Mouse (Mus musculus): ENCODE results near the gene Gm3591.
"Not testable (repeated sequence)": the region's sequence is repeated elsewhere in the genome, so short reads cannot be mapped to it uniquely, and the experiment has no call there.

Gm3591 gene

DNA sequence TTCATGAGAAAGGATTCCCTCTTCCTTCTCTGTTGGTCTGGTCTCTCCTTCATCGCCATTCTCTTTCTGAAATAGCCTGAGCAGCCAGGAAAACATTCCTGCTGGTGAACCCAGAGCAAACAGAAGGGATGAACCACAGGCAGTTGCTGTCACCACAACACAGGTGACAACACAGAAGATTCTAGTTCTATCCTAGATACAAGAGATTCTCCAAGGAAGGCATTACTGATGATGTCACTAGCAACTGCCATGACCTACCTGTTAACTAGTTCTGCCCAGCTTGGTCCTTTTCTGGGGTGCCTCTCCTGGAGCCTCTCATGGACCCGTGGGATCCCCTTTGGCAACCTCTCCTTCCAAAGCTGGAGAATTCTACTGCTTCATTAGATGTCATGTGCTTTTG lies at the start of gene Gm3591:
TSS of gene Gm3591 (minus strand) at position 101 of the 400 bp plus-strand sequence.
- DNase-seq (ENCODE audit: low spot score): not testable (repeated sequence)

DNA sequence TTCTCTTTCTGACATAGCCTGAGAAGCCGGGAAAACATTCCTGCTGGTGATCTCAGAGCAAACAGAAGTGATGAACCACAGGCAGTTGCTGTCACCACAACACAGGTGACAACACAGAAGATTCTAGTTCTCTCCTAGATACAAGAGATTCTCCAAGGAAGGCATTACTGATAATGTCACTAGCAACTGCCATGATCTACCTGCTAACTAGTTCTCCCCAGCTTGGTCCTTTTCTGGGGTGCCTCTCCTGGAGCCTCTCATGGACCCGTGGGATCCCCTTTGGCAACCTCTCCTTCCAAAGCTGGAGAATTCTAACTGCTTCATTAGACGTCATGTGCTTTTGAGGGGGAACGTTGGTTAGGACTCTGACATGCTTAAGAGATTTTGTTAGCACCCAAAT lies 32.2 kb upstream of the Gm3591 start, which contains the start of gene Gm3594:
TSS of gene Gm3594 (minus strand) at position 101 of the 400 bp plus-strand sequence.
- not testable (repeated sequence) for DNase-seq (ENCODE audit: low spot score)

DNA sequence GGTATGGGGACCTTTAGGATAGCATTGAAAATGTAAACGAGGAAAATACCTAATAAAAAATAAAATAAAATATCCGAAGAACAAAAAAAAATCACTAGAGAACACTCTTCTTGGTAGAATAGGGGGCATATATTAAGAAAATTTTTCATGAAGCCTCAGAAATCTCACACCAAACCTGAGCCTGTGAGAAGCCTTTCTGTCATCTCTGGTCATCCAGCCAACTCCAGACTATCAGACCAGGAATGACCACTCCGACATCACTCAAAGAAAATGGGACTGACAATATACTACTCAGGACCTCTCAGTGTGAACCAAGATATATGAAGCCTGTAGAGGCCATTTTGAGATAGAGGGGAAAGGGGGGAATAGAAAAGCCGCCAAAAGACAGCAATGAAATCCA lies 28.5 kb upstream of the Gm3591 start:
- peak; percentile 2 for DNase-seq (ENCODE audit: low spot score)

DNA sequence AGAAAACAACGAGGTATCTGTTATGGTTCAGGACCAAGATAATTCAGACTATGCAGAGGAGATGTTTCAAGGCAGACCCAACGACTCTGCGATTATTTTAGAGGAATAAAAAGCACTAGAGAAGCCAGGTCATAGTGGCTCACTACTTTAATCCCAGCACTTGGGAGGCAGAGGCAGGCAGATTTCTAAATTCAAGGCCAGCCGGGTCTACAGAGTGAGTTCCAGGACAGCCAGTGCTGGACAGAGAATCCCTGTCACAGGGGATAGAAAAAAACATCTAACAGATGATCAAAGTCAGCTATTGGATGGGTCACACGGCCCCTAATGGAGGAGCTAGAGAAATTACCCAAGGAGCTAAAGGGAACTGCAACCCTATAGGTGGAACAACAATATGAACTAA lies 27.9 kb upstream of the Gm3591 start:
- DNase-seq (ENCODE audit: low spot score): peak; percentile 2

DNA sequence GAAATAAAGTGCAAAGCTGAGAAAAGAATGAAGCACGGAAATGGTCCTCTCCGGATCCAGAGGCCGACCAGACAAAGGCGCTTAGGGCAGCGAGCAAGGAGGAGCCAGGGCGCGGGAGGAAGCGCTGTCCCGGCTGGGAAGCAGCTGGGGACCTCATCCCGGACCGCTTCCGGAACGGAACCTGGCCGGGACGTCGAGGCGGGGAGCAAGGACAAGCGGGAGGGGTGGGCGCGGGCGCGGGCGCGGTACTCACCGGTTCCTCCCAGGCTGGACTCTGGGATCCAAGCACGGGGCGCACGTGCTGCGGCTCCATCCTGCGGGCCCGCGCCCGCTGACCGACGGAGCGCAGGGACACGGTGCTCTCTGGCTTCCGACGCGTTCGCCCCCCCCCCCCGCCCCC lies 14.5 kb upstream of the Gm3591 start:
- DNase-seq (ENCODE audit: low spot score): peak; percentile 20

DNA sequence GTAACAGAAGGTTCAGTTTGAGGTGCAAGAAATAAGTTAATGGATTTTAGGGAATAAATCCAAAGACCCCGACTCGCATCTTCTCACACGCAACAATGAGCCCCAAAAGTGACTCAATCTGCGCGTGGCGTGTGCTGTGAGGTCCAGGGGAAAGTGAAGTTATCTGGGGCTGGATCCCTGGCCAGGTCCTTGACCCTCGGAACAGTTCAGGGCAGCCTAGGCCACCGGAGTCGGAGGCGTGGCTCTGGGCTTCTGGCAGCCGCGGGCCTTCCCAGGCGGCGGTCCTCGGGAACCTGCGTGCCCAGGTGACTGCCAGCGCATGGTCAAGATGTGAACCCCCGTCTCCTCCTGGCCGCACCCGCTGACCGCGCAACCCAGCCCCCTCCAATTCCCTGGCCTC lies 14.1 kb upstream of the Gm3591 start:
- not testable (repeated sequence) for DNase-seq (ENCODE audit: low spot score)

DNA sequence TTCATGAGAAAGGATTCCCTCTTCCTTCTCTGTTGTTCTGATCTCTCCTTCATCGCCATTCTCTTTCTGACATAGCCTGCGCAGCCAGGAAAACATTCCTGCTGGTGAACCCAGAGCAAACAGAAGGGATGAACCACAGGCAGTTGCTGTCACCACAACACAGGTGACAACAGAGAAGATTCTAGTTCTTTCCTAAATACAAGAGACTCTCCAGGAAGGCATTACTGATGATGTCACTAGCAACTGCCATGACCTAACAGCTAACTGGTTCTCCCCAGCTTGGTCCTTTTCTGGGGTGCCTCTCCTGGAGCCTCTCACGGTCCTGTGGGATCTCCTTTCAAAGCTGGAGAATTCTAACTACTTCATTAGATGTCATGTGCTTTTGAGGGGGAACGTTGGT lies 22.1 kb downstream of the Gm3591 start, which contains the start of gene Gm16440:
TSS of gene Gm16440 (minus strand) at position 101 of the 400 bp plus-strand sequence.
- not testable (repeated sequence) for DNase-seq (ENCODE audit: low spot score)

Data from urinary bladder, postnatal 14 days (tissue).